Mouse (Mus musculus): ENCODE data around the gene Polr2e.

The Polr2e gene

GRCm38 (mm10) chr10:80033511-80034391, 5.8 kb downstream of the Polr2e start:
- DNase-seq = no peak

- peak; percentile 80 for DNase-seq
Observed at GRCm38 (mm10) chr10:80032799-80033480, 6.7 kb downstream of the Polr2e start.

- no peak for DNase-seq
Observed at GRCm38 (mm10) chr10:80030736-80031135, 8.9 kb downstream of the Polr2e start.

GRCm38 (mm10) chr10:80030191-80030590, 9.4 kb downstream of the Polr2e start:
- no peak for DNase-seq

GRCm38 (mm10) chr10:80028521-80028846, 11.1 kb downstream of the Polr2e start:
- no peak for DNase-seq

- no peak for DNase-seq
Observed at GRCm38 (mm10) chr10:80027681-80028520, 11.7 kb downstream of the Polr2e start.

- DNase-seq = no peak
Observed at GRCm38 (mm10) chr10:80025889-80026288, 13.7 kb downstream of the Polr2e start.

GRCm38 (mm10) chr10:80025463-80025862, 14.1 kb downstream of the Polr2e start:
- no peak for DNase-seq

- no peak for DNase-seq
Observed at GRCm38 (mm10) chr10:80025044-80025347, 14.6 kb downstream of the Polr2e start.

GRCm38 (mm10) chr10:80024229-80025043, 15.2 kb downstream of the Polr2e start:
- DNase-seq = peak; percentile 61

- no peak for DNase-seq
Observed at GRCm38 (mm10) chr10:80023758-80024157, 15.8 kb downstream of the Polr2e start.

- no peak for DNase-seq
Observed at GRCm38 (mm10) chr10:80022806-80023205, 16.8 kb downstream of the Polr2e start.

- no peak for DNase-seq
Observed at GRCm38 (mm10) chr10:80022164-80022563, 17.4 kb downstream of the Polr2e start.

- DNase-seq = no peak
Observed at GRCm38 (mm10) chr10:80021320-80021641, 18.3 kb downstream of the Polr2e start.

GRCm38 (mm10) chr10:80020603-80021319, 18.8 kb downstream of the Polr2e start:
- DNase-seq = no peak

GRCm38 (mm10) chr10:80020191-80020590, 19.4 kb downstream of the Polr2e start:
- no peak for DNase-seq

- no peak for DNase-seq
Observed at GRCm38 (mm10) chr10:80019471-80020131, 20.0 kb downstream of the Polr2e start.

- peak; percentile 64 for DNase-seq
Observed at GRCm38 (mm10) chr10:80018739-80019297, 20.8 kb downstream of the Polr2e start.

GRCm38 (mm10) chr10:80017771-80018170, 21.8 kb downstream of the Polr2e start:
- no peak for DNase-seq

GRCm38 (mm10) chr10:80017361-80017760, 22.2 kb downstream of the Polr2e start:
- DNase-seq = peak; percentile 82

- no peak for DNase-seq
Observed at GRCm38 (mm10) chr10:80016931-80017330, 22.7 kb downstream of the Polr2e start.

Data from layer of hippocampus, adult 9-11 months (tissue).